Mouse (Mus musculus): ENCODE results near the gene Mlec.

DNA sequence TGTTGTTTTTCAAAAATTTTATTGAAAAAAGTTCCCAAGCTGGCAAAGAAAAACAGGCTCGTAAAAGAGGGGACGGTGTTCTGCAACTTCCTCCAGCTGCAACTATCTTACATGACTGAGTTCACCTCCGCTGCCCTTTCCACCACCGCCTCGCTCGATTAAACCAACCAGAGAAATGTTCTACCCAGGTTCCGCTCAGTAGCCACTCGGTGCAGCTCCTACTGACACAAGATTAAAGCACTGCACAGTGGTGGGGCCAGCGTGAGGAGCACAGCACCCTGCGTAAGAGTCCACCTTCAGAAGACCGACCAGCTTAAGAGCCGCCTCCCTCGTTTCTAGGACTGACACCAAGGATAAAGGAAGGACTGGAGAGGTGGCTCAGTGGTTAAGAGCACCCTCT is 6.5 kb downstream of the Mlec start:
- TF ChIP-seq CTCF (IDR thresholded peaks at IDR 0.05; ENCODE audit: low read depth, low read length) (no peak), POLR2A (IDR thresholded peaks at IDR 0.05; ENCODE audit: borderline replicate concordance, low read depth, low read length) (no peak)

All from bone marrow macrophage, adult 2 months (primary cell).